Mouse (Mus musculus) embryonic fibroblast, embryonic 13.5 days (primary cell): ENCODE measurements at regions not wholly inside any gene's neighbourhood (a gene's known extent, or its start where the extent isn't known, plus 50 kb on each side); places are given as distances from the start of the nearest gene placed in this dataset.

Experiments used
- CTCF ChIP-seq: IDR thresholded peaks from 2 replicates; pipeline ENCODE4 v1.5.1; 2011; ENCODE audit warnings: mild to moderate bottlenecking, control low read depth, low read length, moderate library complexity, borderline replicate concordance; ENCODE audit not compliant: insufficient read depth
- POLR2A ChIP-seq: IDR thresholded peaks from 2 replicates; pipeline ENCODE4 v1.6.1; 2011; ENCODE audit warnings: low read depth, mild to moderate bottlenecking, control low read depth, low read length, moderate library complexity

- TF ChIP-seq POLR2A (no peak), CTCF (no peak)
These were observed 175.7 kb downstream of the Pik3r1 start for GRCm38 (mm10) chr13:101592355-101592754.
